Mouse (Mus musculus) layer of hippocampus, adult 8-10 months (tissue): ENCODE measurements around the gene Hist1h2be. TPM values are rescaled to one million over a fixed set of nuclear protein-coding genes. Genes with fewer than 3 reads are reported as not detected.
A peak's percentile ranks its signal among the peaks of the same experiment; 100 is the strongest.
"Not testable (repeated sequence)": the region's sequence is repeated elsewhere in the genome, so short reads cannot be mapped to it uniquely, and the experiment has no call there.

Source experiments
- DNase-seq, 2 experiments: peaks; one replicate each; pipeline ENCODE4 v3.0.0; 2022; ENCODE audit warnings: low spot score in 2 of 2
- total RNA-seq, 4 experiments: library from RNA; stranded (reverse); gene quantifications; 2 replicates each; pipeline ENCODE4 v1.2.4; 2022

The Hist1h2be gene
- total RNA-seq, 4 experiments from 2014 or later, result 7.9 to 10.8 (median 9.3) TPM

DNA sequence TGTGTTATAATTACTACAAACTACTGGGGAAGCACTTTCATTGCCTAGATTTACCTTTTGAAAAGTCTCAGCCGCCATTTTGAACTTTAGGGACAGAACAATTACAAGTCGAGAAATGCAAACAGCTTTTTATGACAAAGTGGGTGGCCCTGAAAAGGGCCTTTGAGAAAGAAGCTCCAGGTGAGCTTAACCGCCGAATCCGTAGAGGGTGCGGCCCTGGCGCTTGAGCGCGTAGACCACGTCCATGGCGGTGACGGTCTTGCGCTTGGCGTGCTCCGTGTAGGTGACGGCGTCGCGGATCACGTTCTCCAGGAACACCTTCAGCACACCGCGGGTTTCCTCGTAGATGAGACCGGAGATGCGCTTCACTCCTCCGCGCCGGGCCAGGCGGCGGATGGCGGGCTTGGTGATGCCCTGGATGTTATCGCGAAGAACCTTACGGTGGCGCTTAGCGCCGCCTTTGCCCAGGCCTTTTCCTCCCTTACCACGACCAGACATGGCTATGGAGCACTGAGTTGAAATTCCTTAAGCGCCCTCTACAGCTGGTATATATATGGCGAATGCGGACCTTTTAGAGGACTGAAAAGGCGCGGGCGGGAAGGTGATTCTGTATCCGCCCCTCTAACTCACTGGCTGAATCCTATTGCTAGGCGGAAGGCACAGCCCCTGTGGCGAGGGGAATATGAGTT lies 69.6 kb downstream of the Hist1h2be start, which contains the start of gene Hist1h4f:
Hist1h4f (minus strand) TSS at position 503 of the 689 bp plus-strand sequence.
- peak; percentile 91 to 93 for DNase-seq

DNA sequence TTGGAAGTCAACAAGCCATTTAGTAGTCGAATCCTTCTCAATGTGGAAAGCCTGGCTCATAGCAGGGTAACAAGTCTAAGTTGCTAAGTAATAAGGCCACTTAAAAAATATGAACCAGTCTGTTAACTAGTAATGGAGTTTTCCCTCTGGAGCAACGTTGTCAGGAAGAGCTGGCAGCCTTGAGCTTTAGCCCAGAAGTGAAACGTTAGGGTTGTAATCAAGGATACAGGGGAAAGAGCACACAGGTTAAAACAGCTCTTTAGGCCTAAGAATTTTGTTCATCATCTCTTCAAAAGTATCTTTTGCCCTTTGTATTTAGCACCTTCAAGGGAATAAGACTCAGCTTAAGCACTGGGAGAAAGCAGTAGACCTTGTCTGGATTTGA lies 70.2 kb downstream of the Hist1h2be start:
- no peak for DNase-seq

DNA sequence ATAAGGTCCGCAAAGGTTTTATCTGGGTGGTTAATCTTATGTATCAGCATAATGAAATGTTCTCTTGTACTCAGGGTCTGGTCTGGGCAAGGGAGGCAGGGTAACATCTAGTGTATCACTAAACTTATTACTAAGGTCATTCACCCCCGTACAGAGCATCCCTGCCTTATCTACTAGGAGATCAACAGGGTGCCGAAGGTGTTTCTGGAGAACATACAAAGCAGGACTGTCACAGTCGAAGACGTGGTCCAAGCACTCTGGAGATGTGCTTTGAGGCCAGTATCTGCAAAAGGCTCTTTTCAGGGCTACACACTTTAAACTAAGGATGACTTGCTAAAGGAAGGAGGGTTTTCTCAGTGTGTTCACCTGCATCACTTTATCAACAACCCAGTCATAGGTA lies 74.2 kb downstream of the Hist1h2be start:
- DNase-seq, result no peak

DNA sequence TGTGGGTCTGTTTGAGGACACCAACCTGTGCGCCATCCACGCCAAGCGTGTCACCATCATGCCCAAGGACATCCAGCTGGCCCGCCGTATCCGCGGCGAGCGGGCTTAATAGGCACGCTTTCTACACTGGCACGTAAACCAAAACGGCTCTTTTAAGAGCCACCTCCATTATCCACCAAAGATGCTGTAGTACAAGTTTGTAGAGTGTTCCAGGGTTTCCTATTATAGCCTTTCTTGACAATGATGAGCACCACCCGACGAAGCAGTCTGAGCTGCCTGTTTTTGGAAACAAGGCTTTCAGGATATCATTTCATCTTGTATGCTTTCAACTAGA lies 76.2 kb downstream of the Hist1h2be start:
- DNase-seq, result not testable (repeated sequence)

DNA sequence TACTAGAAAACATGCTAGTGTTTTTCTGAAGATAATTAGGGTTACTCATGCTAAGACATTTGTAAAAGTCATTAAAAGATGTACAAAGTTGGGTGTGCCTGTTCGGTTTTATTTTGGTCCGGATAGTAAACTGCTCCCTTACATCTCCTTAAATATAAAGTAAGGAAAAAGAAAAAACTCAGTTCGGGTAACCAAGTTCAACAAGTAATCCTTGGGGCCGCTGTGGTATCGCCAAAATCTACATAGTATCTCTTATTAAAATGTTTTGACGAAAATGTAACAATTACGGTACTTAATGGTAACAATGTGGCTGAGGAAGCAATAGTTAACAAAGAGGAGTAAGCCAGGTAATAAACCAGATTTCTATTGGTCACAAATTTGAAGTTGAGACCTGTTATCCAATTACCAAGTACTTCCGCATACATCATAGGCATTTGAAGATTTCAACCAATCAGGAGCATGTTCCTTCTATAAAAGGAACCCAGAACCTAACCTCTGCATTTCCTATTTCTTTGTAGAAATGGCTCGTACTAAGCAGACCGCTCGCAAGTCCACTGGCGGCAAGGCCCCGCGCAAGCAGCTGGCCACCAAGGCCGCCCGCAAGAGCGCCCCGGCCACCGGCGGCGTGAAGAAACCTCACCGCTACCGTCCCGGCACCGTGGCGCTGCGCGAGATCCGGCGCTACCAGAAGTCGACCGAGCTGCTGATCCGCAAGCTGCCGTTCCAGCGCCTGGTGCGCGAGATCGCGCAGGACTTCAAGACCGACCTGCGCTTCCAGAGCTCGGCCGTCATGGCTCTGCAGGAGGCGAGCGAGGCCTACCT lies 76.7 kb downstream of the Hist1h2be start, which contains the start of gene Hist1h3f:
Hist1h3f (plus strand) TSS at position 88 of the 822 bp plus-strand sequence.
- DNase-seq, result peak in 1 of 2 experiments; percentile 69

DNA sequence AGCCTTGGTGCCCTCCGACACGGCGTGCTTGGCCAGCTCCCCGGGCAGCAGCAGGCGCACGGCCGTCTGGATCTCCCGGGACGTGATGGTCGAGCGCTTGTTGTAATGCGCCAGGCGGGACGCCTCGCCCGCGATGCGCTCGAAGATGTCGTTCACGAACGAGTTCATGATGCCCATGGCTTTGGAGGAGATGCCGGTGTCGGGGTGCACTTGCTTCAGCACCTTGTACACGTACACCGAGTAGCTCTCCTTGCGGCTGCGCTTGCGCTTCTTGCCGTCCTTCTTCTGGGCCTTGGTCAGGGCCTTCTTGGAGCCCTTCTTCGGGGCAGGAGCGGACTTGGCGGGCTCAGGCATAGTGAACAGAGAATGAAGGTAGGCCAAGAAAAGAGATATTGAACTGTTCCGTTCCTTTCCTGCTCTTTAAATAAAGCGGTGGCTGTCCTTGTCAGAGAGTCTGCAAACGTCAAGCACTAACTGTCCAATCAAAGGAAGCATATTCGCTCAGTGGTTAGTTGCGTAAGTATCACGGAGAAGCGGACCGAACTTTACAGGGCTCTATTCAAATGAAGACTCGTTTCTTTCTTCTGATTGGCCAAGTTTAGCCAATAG lies 77.8 kb downstream of the Hist1h2be start, which contains the start of gene Hist1h2bh:
Hist1h2bh (minus strand) TSS at position 394 of the 609 bp plus-strand sequence.
- DNase-seq, result peak; percentile 73 to 87

DNA sequence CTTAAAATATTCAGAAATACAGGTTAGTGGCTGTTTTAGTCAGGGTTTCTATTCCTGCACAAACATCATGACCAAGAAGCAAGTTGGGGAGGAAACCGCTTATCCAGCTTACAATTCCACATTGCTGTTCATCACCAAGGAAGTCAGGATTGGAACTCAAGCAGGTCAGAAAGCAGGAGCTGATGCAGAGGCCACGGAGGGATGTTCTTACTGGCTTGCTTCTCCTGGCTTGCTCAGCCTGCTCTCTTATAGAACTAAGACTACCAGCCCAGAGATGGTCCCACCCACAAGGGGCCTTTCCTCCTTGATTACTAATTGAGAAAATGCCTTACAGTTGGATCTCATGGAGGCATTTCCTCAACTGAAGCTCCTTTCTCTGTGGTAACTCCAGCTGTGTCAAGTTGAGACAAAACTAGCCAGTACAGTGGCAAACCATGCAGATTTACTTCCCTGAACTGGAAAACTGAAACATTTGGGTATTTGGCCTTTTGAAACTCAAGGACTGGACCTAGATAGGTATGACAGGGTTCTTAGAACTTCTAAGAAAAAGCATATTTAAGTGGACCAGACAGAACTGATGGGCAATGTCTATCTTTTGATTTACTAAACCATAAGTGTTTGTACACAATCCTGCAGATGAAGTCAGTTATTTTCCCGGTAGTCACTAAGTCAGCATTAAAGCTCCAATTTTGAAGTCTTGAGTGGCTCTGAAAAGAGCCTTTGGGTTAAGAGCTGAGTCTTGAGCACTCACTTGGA lies 78.5 kb downstream of the Hist1h2be start:
- DNase-seq, result not testable (repeated sequence)

DNA sequence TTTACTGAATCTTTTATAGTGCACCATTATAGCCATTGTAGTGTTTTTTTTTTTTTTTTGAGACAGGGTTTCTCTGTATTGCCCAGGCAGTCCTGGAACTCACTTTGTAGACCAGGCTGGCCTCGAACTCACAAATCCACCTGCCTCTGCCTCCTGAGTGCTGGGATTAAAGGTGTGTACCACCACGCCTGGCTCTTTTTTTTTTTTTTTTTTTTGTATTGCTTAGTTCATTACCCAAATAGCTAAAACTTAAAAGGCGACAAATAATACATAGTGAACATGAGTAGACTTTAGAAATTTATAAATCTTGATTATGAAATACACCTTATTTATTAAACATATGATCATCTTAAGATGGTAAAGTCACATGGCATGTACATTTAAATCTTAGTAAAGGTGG lies 79.4 kb downstream of the Hist1h2be start:
- no peak for DNase-seq

DNA sequence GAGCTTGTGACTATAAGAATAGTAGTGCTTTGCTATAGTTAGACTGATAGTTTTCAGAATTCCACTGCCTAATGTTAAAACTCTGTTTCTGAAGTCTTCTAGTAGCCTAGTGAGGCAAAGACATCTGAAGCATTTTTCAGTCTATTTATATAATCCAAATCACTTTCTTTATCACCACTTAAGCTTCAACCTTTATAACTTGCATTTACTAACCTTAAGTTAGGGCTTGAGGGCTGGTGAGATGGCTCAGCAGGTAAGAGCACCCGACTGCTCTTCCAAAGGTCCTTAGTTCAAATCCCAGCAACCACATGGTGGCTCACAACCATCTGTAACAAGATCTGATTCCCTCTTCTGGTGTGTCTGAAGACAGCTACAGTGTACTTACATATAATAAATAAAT lies 81.1 kb downstream of the Hist1h2be start:
- not testable (repeated sequence) for DNase-seq

DNA sequence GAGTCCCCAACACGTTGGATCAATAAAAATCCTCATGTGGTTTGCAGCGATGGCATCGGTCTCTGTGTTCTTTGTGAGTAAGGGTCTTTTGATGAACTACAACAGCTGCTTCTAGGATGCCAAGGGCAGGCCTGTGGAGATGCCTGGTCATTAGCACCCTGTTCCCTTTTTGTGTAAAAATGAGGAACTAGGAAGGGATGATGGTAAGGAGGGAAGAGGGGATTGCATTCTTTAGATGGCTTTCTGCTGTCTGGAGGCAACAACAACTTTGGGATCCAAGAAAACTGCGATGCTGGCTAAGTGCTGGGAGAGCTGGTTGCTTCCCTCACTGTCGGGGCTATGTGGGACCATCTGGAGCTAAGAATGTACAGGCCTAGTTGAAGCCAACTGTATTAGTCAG lies 82.7 kb downstream of the Hist1h2be start:
- no peak for DNase-seq

DNA sequence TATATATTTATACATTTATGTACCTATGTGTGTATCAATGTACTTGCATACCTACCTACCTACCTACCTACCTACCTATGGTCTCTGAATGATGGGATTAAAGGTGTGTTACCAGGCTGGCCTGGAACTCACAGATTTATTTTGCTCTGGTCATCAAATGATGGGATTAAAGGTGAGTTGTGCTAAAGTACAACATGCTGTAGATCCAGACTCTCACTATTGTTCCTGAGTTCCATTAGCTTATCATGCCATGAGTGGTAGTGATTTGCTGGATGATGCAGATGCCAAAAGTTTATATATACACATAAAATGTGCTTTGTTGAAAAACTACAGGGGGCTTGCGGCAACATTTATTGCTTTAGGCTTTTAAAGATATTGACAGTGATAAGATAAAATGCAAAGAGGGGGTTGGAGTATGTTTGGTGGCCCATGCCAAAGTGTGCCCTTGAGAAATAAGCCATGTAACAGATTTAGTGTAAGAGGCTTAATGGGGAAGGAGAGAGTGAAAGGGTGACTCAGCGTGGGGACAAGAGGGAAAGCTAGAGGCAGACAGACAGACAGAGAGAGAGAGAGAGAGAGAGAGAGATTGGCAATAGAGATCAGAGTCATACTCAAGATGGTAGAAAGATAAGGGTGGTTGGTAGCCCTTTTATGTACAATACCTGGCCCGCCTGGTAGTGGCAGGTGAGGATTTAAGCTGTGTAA lies 83.8 kb downstream of the Hist1h2be start:
- DNase-seq, result no peak

DNA sequence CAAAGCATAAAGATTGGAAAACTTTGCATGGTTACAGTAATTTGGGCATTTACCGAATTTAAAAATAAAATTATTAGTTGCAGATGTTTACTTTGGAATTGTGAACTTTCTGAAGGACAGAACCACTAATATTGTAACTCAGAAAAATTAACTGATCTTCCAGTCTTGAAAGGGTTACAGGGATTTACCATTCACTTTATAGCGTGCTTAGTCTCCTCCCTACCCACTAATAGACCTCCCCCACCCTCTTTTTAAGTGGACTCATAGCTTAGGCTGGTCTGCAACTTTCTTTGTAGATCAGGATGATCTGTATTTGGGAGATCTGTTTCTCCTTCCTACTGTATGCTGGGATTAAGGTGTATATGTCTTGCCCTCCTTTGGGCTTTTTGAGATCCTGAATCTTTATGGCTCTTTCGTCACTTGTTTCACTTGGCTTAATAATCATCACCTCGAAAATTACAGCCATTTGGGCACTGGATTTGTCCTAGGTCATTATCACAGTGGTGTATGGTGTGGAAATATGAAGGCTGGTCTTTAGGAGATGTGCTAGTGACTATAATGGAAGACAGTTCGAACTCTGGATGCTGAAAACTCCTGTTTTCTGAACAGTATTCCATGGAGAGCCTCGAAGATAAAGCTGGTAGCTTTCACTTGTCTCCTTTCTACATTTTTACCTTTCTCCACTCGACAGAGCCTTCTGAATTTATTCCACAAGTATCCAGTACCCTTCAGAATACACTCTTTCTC lies 84.7 kb downstream of the Hist1h2be start:
- DNase-seq, result no peak

DNA sequence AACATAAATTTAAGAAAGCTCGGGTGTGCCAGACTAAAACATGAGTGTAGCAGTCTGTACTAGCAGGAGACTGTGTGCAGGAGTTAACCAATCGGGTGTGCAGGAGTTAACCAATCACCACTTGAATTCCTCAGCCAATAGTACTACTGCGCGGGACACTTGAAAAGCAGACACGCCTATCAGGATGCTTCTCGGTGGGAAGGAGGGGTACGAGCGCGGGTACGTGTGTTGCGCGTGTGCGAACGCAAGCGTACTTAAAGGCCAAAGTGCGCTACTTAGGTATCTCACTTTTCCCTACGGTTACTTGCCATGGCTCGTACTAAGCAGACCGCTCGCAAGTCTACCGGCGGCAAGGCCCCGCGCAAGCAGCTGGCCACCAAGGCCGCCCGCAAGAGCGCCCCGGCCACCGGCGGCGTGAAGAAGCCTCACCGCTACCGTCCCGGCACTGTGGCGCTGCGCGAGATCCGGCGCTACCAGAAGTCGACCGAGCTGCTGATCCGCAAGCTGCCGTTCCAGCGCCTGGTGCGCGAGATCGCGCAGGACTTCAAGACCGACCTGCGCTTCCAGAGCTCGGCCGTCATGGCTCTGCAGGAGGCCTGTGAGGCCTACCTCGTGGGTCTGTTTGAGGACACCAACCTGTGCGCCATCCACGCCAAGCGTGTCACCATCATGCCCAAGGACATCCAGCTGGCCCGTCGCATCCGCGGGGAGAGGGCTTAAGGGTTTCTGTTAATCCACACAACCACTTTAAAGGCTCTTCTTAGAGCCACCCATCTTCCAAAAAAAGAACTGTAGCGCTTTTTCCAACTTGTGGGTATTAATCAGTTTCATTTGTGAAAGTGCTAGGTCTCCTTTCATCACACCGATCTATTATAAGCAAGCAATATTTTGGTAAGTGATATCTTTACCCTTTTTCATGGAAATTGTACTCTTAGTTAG lies 85.5 kb downstream of the Hist1h2be start, which contains the start of gene Hist1h3g:
Hist1h3g (plus strand) TSS at position 286 of the 939 bp plus-strand sequence.
- DNase-seq, result peak; percentile 91 to 92

DNA sequence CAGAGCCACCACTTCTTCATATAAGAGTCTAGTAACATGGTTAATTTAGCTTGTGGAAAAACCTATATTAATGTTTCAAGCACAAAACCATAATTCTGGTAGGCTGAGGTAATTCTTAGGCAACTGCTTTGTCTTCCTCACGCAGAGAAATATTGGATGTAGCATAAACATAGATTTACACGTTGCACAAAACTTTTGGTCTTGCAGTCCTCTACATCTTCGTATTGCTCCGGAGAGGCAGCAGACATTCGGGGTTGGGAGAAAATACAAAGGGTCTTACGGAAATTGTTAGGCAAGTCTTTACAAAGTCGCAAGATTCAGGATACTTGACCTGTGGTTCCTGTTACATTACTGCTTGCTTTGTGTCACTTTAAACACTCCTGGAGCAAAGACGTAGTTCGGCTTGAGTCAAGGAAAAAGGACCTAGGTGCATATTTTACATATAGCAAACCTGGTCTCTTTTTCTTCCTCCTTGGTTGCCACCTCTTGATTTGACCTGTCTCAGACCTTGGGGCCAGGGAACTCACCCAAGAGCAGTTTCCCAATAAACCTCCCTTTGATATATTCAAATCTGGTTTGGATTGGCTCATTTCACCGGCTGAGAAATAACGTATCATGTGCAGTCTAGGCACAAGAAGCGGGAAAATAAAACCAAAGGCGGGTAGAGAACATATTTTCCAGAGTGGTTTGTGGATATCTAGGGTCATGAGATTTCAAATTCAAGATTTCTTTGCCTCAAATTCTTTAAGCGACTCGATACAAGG lies 86.4 kb downstream of the Hist1h2be start:
- DNase-seq, result no peak
